Mouse (Mus musculus) testis, adult 2 months (tissue): Measurements from ENCODE around the gene Gstm7.

Experiments
- CTCF ChIP-seq: fragments of 200-500 bp; IDR thresholded peaks from 2 replicates; pipeline ENCODE4 v1.5.1; 2012; ENCODE audit warnings: low read depth, mild to moderate bottlenecking, inconsistent platforms, low read length, moderate library complexity; ENCODE audit not compliant: control insufficient read depth, insufficient read depth, insufficient replicate concordance
- POLR2A ChIP-seq: fragments of 200-500 bp; IDR thresholded peaks from 2 replicates; pipeline ENCODE4 v1.6.1; 2012; ENCODE audit warnings: low read depth, mild to moderate bottlenecking, inconsistent platforms, low read length, moderate library complexity; ENCODE audit not compliant: control insufficient read depth

GRCm38 (mm10) chr3:107964656-107965308 is 33.2 kb upstream of the Gstm7 start:
- TF ChIP-seq CTCF (no peak), POLR2A (no peak)
